Mouse (Mus musculus) embryo, embryonic 11.5 days (tissue): ENCODE measurements around the gene Olfr366.
"Not testable (repeated sequence)": the region's sequence is repeated elsewhere in the genome, so short reads cannot be mapped to it uniquely, and the experiment has no call there.

ENCODE experiments used
- DNase-seq: peaks from one replicate; pipeline ENCODE4 v3.0.0-alpha.2; 2012; ENCODE audit warnings: low read depth, low spot score

Gene Olfr366

DNA sequence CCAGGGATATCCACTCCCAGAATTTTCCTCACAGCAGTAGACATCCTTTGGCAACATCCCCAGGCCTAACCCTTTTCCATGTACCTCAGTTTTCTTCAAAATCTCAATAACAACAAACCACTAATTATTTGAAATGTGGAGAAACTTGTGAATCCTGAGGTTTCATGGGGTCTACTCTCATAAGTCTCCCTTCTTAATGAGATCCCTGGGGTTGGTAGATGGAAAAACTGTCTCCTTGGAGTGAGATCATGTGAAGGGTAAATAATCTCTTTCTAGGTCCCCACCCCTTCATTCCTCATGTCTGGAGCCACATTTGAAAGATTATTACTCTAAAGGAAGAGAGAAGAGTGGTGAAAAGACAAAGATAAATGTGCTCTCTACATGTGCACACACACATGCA is at the start of gene Olfr366:
Olfr366 (plus strand) TSS at position 301 of the 400 bp plus-strand sequence.
- no peak for DNase-seq

DNA sequence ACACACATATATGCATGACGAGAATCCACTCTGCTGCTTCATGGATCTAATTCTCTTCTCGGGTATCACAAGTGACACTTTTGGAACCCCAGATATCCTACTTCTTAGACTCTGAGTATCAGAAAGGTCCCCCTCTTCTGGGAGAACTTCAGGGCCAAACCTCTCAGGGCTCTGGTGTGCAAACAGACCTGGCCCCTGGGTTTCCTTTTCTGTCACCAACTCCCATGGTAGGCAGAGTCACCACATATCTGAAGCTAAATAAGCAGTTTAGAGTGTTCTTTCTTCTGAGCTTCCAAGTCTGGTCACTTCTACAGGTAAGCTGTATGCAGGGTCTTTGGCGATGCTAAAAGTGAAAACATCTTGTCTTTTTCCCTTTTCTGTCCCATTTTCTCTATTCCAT is 23.5 kb upstream of the Olfr366 start, which contains the start of gene Olfr365:
Olfr365 (plus strand) TSS at position 301 of the 400 bp plus-strand sequence.
- DNase-seq, result no peak

DNA sequence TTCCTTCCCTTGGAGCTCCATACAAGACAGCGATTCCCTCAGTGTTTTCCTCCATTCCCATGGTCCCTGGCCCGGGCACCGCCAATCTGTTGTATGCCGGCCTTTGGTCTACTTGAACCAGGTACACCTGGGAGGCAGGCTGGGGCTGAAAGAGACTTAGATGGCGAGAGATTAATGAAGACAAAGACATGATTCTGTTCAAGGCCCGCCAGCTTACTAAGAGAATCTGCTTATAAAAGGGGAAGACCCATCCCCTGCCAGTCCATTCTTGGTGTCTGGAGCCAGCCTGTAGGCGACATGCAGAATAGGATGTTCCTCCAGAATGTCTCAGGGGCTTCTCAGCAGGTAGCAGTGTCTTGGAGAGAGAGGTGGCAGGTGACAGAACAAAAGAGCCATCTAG is 50.4 kb downstream of the Olfr366 start:
- DNase-seq, result not testable (repeated sequence)
